Comparison of ENCODE assay signal across 8 mouse cellular contexts in genomic region chr17:23676473-23677031, GRCm38 (mm10). TPM values are rescaled to one million over a fixed set of nuclear protein-coding genes. Genes with fewer than 3 reads are reported as not detected.
DNase-seq lines count a peak whose midpoint lies in the region; ATAC-seq and TF ChIP-seq lines count a peak whose summit lies in the region.

No protein-coding gene starts in this region.

- H3K4me2 ChIP-seq in embryonic facial prominence, embryonic 13.5 days = peak overlapping the region; percentile 97
- H3K4me2 ChIP-seq in limb, embryonic 14.5 days (replicated peaks; ENCODE audit: low read depth, low read length, severe bottlenecking) = peak overlapping the region; percentile 96

- 2% methylated on average over 33 of the region's 37 CpGs for WGBS in embryonic facial prominence, embryonic 13.5 days
- WGBS in limb, embryonic 14.5 days = under 1% methylated on average over 31 of the region's 37 CpGs

- intact Hi-C loops in heart, postnatal 10 days (cut with DNase I) = loop anchor here (1.0 kb wide), 1 partner anchor 23 kb away; no protein-coding TSS in a partner anchor

- H3K27me3 ChIP-seq in embryonic facial prominence, embryonic 13.5 days = peaks cover 58% of the 10 kb centered on the region
- peaks cover 37% of the 10 kb centered on the region for H3K27me3 ChIP-seq in limb, embryonic 14.5 days (ENCODE audit: control insufficient read depth, insufficient read depth, low read length)

- H3K4me1 ChIP-seq in embryonic facial prominence, embryonic 13.5 days = peaks cover 40% of the 10 kb centered on the region
- peaks cover 39% of the 10 kb centered on the region for H3K4me1 ChIP-seq in limb, embryonic 14.5 days (ENCODE audit: control insufficient read depth, insufficient read depth, low read length)

- no peaks in the 10 kb centered on the region for H3K36me3 ChIP-seq in embryonic facial prominence, embryonic 13.5 days
- H3K36me3 ChIP-seq in limb, embryonic 14.5 days (ENCODE audit: control insufficient read depth, insufficient read depth, low read length) = no peaks in the 10 kb centered on the region

- peak overlapping the region; percentile 73 for H3K9ac ChIP-seq in embryonic facial prominence, embryonic 13.5 days
- H3K9ac ChIP-seq in limb, embryonic 14.5 days (ENCODE audit: low read depth, low read length, severe bottlenecking) = peak overlapping the region; percentile 55

- no peak overlapping the region for H3K27ac ChIP-seq in embryonic facial prominence, embryonic 13.5 days
- H3K27ac ChIP-seq in limb, embryonic 14.5 days (replicated peaks; ENCODE audit: low read depth, low read length) = no peak overlapping the region

- no peak for ATAC-seq in cerebellum, adult (ENCODE audit: insufficient number of reproducible peaks, low FRiP score, low TSS enrichment)
- no peak for ATAC-seq in embryonic facial prominence, embryonic 13.5 days (ENCODE audit: insufficient number of reproducible peaks, insufficient read depth, low FRiP score, low TSS enrichment, low read depth)
- ATAC-seq in limb, embryonic 14.5 days (ENCODE audit: low FRiP score, low read depth) = no peak

- no peak for TF ChIP-seq POLR2A in limb, embryonic 14.5 days (IDR thresholded peaks at IDR 0.05; ENCODE audit: borderline replicate concordance, extremely low read depth, insufficient read depth, insufficient read length)

- DNase-seq in cerebellum, adult 11 months = peak; percentile 62
- peak; percentile 49 for DNase-seq in adipocyte (ENCODE audit: low spot score)
- DNase-seq in heart, postnatal 10 days = peak; percentile 77 to 78
- no peak for DNase-seq in limb, embryonic 14.5 days (ENCODE audit: low spot score)
- DNase-seq in naive thymus-derived CD4-positive, alpha-beta T cell, adult 2 months (ENCODE audit: low read depth) = peak; percentile 58
- no peak for DNase-seq in layer of hippocampus, adult 9-11 months

- H3K9me3 ChIP-seq in embryonic facial prominence, embryonic 13.5 days = no peaks in the 10 kb centered on the region
- no peaks in the 10 kb centered on the region for H3K9me3 ChIP-seq in limb, embryonic 14.5 days (ENCODE audit: control insufficient read depth, low read length)

- H3K4me3 ChIP-seq in embryonic facial prominence, embryonic 13.5 days = peak overlapping the region; percentile 58
- H3K4me3 ChIP-seq in limb, embryonic 14.5 days (replicated peaks; ENCODE audit: low read length) = peak overlapping the region; percentile 62

RNA-seq across cellular contexts. Expression of gene Tnfrsf12a, which starts 0.7 kb away (rescaled TPM):
- 10.4 and 13.1 TPM in 2 replicates for polyA plus RNA-seq in embryonic facial prominence, embryonic 13.5 days (2015; fragmentation: Nextera tagmentation; extraction: Ambion mirVana)
- total RNA-seq in heart, postnatal 10 days (2021) = 100 to 1,000 TPM; 138 to 142 TPM
- 13.6 and 16.1 TPM in 2 replicates for polyA plus RNA-seq in limb, embryonic 14.5 days (2012; rRNA removed)
- polyA plus RNA-seq in limb, embryonic 14.5 days (2014; fragmentation: Nextera tagmentation; extraction: Ambion mirVana) = 20.3 and 24.0 TPM in 2 replicates

RNA-seq across cellular contexts. Expression of gene Cldn6, which starts 2.5 kb away (rescaled TPM):
- 34.8 and 47.1 TPM in 2 replicates for polyA plus RNA-seq in embryonic facial prominence, embryonic 13.5 days (2015; fragmentation: Nextera tagmentation; extraction: Ambion mirVana)
- total RNA-seq in heart, postnatal 10 days (2021) = not detected
- polyA plus RNA-seq in limb, embryonic 14.5 days (2012; rRNA removed) = 13.6 and 14.0 TPM in 2 replicates
- polyA plus RNA-seq in limb, embryonic 14.5 days (2014; fragmentation: Nextera tagmentation; extraction: Ambion mirVana) = 11.3 and 14.7 TPM in 2 replicates

RNA-seq across cellular contexts. Expression of gene Thoc6, which starts 2.9 kb away (rescaled TPM):
- 46.6 and 53.5 TPM in 2 replicates for polyA plus RNA-seq in embryonic facial prominence, embryonic 13.5 days (2015; fragmentation: Nextera tagmentation; extraction: Ambion mirVana)
- total RNA-seq in heart, postnatal 10 days (2021) = 10 to 100 TPM; 21.0 to 21.1 TPM
- 45.5 and 51.2 TPM in 2 replicates for polyA plus RNA-seq in limb, embryonic 14.5 days (2012; rRNA removed)
- 41.8 and 44.2 TPM in 2 replicates for polyA plus RNA-seq in limb, embryonic 14.5 days (2014; fragmentation: Nextera tagmentation; extraction: Ambion mirVana)

RNA-seq across cellular contexts. Expression of gene Hcfc1r1, which starts 3.2 kb away (rescaled TPM):
- polyA plus RNA-seq in embryonic facial prominence, embryonic 13.5 days (2015; fragmentation: Nextera tagmentation; extraction: Ambion mirVana) = 64.0 and 79.4 TPM in 2 replicates
- 100 to 1,000 TPM; 218 to 220 TPM for total RNA-seq in heart, postnatal 10 days (2021)
- 63.4 and 73.3 TPM in 2 replicates for polyA plus RNA-seq in limb, embryonic 14.5 days (2012; rRNA removed)
- polyA plus RNA-seq in limb, embryonic 14.5 days (2014; fragmentation: Nextera tagmentation; extraction: Ambion mirVana) = 85.3 and 85.4 TPM in 2 replicates

RNA-seq across cellular contexts. Expression of gene Cldn9, which starts 7.3 kb away (rescaled TPM):
- 8.7 and 14.3 TPM in 2 replicates for polyA plus RNA-seq in embryonic facial prominence, embryonic 13.5 days (2015; fragmentation: Nextera tagmentation; extraction: Ambion mirVana)
- not detected for total RNA-seq in heart, postnatal 10 days (2021)
- polyA plus RNA-seq in limb, embryonic 14.5 days (2012; rRNA removed) = 4.0 and 5.1 TPM in 2 replicates
- 5.9 and 9.6 TPM in 2 replicates for polyA plus RNA-seq in limb, embryonic 14.5 days (2014; fragmentation: Nextera tagmentation; extraction: Ambion mirVana)

Comparison
In these comparisons a context has a peak if more than half of its experiments do, and no peak if none do; other contexts are left out.
1. DNase-seq: peak in cerebellum, adult 11 months (single experiment), adipocyte (single experiment), heart, postnatal 10 days (2 of 2) and naive thymus-derived CD4-positive, alpha-beta T cell, adult 2 months (single experiment); none in limb, embryonic 14.5 days (single experiment) and layer of hippocampus, adult 9-11 months (single experiment).